Mouse (Mus musculus) C2C12 (cell line): Measurements from ENCODE around the gene Nrg4.

Experiments
- CTCF ChIP-seq: IDR thresholded peaks from one replicate; pipeline ENCODE4 v1.5.1; 2011; ENCODE audit not compliant: control insufficient read depth, insufficient read depth, insufficient read length
- MAX ChIP-seq: IDR thresholded peaks from one replicate; pipeline ENCODE4 v1.6.1; 2011; ENCODE audit warnings: mild to moderate bottlenecking, control low read depth
- MYOD1 ChIP-seq: IDR thresholded peaks from one replicate; pipeline ENCODE4 v1.6.1; 2011; ENCODE audit warnings: low read depth; ENCODE audit not compliant: control insufficient read depth, insufficient read length
- MYOG ChIP-seq: IDR thresholded peaks from one replicate; pipeline ENCODE4 v1.6.1; 2011; ENCODE audit not compliant: control insufficient read depth, insufficient read length; ENCODE audit errors: extremely low read depth
- USF1 ChIP-seq: IDR thresholded peaks from one replicate; pipeline ENCODE4 v1.6.1; 2011; ENCODE audit warnings: low read depth, mild to moderate bottlenecking, control low read depth, moderate library complexity

GRCm38 (mm10) chr9:55322641-55323040, 4.0 kb downstream of the Nrg4 start:
- TF ChIP-seq CTCF = no peak
- no peak for TF ChIP-seq USF1
- no peak for TF ChIP-seq MAX
- no peak for TF ChIP-seq MYOG
- TF ChIP-seq MYOD1 = no peak
